Mouse (Mus musculus): Measurements from ENCODE around the gene Cog2. TPM values are rescaled to one million over a fixed set of nuclear protein-coding genes. Genes with fewer than 3 reads are reported as not detected.

The Cog2 gene
- polyA plus RNA-seq, 1 experiment from 2014 or later = 36.9 TPM

DNA sequence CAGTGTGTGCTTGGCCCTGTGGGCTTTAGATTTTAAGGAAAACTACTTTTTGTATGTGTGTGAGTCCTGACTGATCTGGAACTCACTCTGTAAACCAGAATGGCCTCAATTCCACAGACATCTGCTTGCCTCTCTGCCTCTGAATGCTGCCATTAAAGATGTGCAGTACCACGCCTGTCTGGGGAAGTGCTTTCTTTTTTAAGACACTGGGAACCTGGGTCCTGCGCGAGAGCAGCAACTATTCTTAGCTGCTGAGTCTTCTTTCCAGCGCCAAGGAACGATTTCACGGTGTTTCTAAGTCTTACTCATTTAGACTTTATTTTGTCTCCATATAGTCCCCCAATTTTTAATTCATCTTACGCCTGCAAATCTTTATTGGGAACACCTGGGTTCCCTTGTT lies 26.2 kb downstream of the Cog2 start:
- no peak overlapping the region for H3K4me2 ChIP-seq (replicated peaks; ENCODE audit: low read depth, low read length)
- H3K27me3 ChIP-seq (ENCODE audit: control insufficient read depth, insufficient read depth, low read length) = no peaks in the 10 kb centered on the region
- no peak overlapping the region for H3K27ac ChIP-seq (ENCODE audit: low read length)
- peaks cover 72% of the 10 kb centered on the region for H3K36me3 ChIP-seq (ENCODE audit: control insufficient read depth, insufficient read depth, low read length)
- no peak for ATAC-seq (ENCODE audit: insufficient number of reproducible peaks, insufficient read depth, low FRiP score, low read depth)
- WGBS = 93% methylated on average over 7 of the region's 7 CpGs
- no peak overlapping the region for H3K4me3 ChIP-seq (ENCODE audit: low read depth, low read length)
- H3K9ac ChIP-seq (replicated peaks; ENCODE audit: low read depth, low read length) = no peak overlapping the region
- H3K9me3 ChIP-seq (ENCODE audit: control insufficient read depth, low read depth, low read length) = no peaks in the 10 kb centered on the region
- no peaks in the 10 kb centered on the region for H3K4me1 ChIP-seq (ENCODE audit: control insufficient read depth, insufficient read depth, low read length)

DNA sequence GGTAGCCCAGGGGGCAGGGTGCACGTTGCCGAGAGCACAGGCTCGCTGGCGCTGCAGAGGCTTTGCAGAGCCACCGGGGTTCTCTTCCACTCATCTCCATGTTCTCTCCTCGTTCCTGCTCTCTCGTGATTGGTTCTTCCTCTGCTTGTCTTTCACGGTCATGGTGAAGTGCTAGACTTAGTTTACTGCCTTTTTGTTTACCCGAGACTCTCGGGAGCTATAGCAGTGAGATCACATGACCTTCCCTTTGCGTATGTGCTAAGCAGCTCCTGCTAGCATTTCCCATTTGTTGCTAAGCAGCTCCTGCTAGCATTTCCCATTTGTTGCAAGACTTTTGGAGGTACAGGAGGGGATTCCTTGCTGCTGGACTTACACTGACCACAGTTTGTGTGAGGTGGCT lies 26.7 kb downstream of the Cog2 start:
- peaks cover 67% of the 10 kb centered on the region for H3K36me3 ChIP-seq (ENCODE audit: control insufficient read depth, insufficient read depth, low read length)
- H3K4me3 ChIP-seq (ENCODE audit: low read depth, low read length) = no peak overlapping the region
- H3K9ac ChIP-seq (replicated peaks; ENCODE audit: low read depth, low read length) = no peak overlapping the region
- no peaks in the 10 kb centered on the region for H3K9me3 ChIP-seq (ENCODE audit: control insufficient read depth, low read depth, low read length)
- H3K27ac ChIP-seq (ENCODE audit: low read length) = no peak overlapping the region
- H3K4me1 ChIP-seq (ENCODE audit: control insufficient read depth, insufficient read depth, low read length) = no peaks in the 10 kb centered on the region
- no peak for ATAC-seq (ENCODE audit: insufficient number of reproducible peaks, insufficient read depth, low FRiP score, low read depth)
- 62% methylated on average over 11 of the region's 11 CpGs for WGBS
- no peak overlapping the region for H3K4me2 ChIP-seq (replicated peaks; ENCODE audit: low read depth, low read length)
- no peaks in the 10 kb centered on the region for H3K27me3 ChIP-seq (ENCODE audit: control insufficient read depth, insufficient read depth, low read length)

DNA sequence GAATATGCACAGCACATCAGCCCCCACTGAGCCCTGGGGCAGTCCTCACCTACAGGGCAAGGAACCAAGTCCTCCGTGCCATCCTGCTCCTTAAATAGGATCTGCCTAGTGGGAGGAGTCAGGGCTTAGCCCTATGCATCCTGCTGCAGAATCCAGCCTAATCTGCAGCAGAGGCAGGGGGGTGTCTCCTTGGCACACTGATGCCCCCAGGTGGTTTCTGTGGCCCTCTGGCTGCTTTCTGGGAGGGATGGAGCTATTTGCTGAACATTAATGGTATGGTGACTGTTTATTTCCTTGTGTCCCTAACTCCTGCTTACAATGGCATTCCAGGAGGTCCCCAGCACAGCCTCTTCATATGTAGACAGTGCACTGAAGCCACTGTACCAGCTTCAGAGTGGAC lies 27.6 kb downstream of the Cog2 start:
- WGBS = 67% methylated on average over 1 of the region's 1 CpGs
- no peak overlapping the region for H3K9ac ChIP-seq (replicated peaks; ENCODE audit: low read depth, low read length)
- H3K4me3 ChIP-seq (ENCODE audit: low read depth, low read length) = no peak overlapping the region
- H3K4me2 ChIP-seq (replicated peaks; ENCODE audit: low read depth, low read length) = no peak overlapping the region
- peaks cover 66% of the 10 kb centered on the region for H3K36me3 ChIP-seq (ENCODE audit: control insufficient read depth, insufficient read depth, low read length)
- no peaks in the 10 kb centered on the region for H3K4me1 ChIP-seq (ENCODE audit: control insufficient read depth, insufficient read depth, low read length)
- no peak for ATAC-seq (ENCODE audit: insufficient number of reproducible peaks, insufficient read depth, low FRiP score, low read depth)
- H3K9me3 ChIP-seq (ENCODE audit: control insufficient read depth, low read depth, low read length) = no peaks in the 10 kb centered on the region
- H3K27ac ChIP-seq (ENCODE audit: low read length) = no peak overlapping the region
- H3K27me3 ChIP-seq (ENCODE audit: control insufficient read depth, insufficient read depth, low read length) = no peaks in the 10 kb centered on the region

DNA sequence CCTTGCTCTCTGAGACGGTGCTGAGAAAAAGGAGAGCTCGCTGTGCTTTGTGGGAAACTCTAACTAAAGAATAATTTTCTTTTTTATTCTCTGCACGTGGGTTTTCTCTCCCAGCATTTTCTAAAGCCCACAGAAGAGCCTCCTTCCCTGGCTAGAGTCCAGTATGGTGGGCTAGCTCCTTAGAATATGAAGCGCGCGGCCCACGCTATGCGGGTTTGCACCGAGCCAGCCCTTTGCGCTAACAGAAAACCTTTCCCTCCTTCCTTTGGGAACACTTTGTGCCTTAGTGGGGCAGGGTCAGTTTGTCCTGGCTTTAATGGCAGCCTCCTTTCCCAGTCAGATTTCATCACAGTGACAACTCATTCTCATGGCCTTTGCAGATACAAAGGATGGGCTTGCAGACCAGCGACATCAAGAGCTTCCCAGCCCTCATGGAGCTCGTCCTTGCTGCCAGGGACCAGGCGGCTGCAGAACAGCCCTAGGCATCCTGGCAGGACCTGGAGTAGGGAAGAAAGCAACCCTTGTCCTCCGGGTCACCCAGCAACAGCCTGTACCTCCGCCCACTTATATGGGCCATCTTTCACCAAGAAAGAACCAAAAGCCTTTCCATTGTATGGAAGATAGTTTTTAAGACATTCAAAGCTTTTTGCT lies 30.6 kb downstream of the Cog2 start:
- Histone ChIP-seq H3K9ac (replicated peaks; ENCODE audit: low read depth, low read length) (no peak overlapping the region), H3K27me3 (ENCODE audit: control insufficient read depth, insufficient read depth, low read length) (no peaks in the 10 kb centered on the region), H3K4me1 (ENCODE audit: control insufficient read depth, insufficient read depth, low read length) (no peaks in the 10 kb centered on the region), H3K9me3 (ENCODE audit: control insufficient read depth, low read depth, low read length) (no peaks in the 10 kb centered on the region), H3K36me3 (ENCODE audit: control insufficient read depth, insufficient read depth, low read length) (peaks cover 40% of the 10 kb centered on the region), H3K27ac (ENCODE audit: low read length) (no peak overlapping the region), H3K4me2 (replicated peaks; ENCODE audit: low read depth, low read length) (no peak overlapping the region), H3K4me3 (ENCODE audit: low read depth, low read length) (no peak overlapping the region)
- no peak for ATAC-seq (ENCODE audit: insufficient number of reproducible peaks, insufficient read depth, low FRiP score, low read depth)
- WGBS = 94% methylated on average over 15 of the region's 15 CpGs

DNA sequence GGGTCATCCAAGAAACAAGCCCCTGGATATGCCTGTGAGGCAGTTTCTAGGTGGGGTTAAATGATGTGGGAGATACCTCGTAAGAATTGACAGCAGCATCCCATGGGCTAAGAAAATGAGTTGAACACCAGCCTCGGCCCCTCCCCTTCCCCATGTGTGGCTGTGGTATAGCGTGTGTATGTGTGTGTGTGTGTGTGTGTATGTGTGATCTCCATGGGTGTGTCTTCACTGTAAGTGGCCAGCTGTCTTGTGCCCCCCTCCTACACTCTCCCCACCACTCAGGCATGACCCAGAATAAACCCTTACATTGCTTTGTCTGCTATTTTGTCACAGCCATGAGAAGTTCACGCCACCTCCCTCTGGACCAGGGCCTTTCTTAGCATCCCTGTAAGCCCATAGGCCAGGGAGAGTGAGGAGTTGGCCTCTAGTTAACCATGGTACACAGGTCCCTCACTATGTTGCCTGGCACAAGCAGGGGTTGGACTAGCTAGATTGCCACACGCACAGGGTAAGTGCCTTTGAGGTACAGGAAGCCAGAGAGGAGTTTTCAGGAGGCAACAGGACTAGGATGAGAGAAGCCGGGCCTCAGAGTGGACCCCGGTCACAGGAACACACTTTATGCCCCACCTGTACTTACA lies 34.7 kb downstream of the Cog2 start:
- Histone ChIP-seq H3K9ac (replicated peaks; ENCODE audit: low read depth, low read length) (no peak overlapping the region), H3K4me3 (ENCODE audit: low read depth, low read length) (no peak overlapping the region), H3K9me3 (ENCODE audit: control insufficient read depth, low read depth, low read length) (no peaks in the 10 kb centered on the region), H3K27me3 (ENCODE audit: control insufficient read depth, insufficient read depth, low read length) (no peaks in the 10 kb centered on the region), H3K4me2 (replicated peaks; ENCODE audit: low read depth, low read length) (no peak overlapping the region), H3K4me1 (ENCODE audit: control insufficient read depth, insufficient read depth, low read length) (no peaks in the 10 kb centered on the region), H3K27ac (ENCODE audit: low read length) (no peak overlapping the region), H3K36me3 (ENCODE audit: control insufficient read depth, insufficient read depth, low read length) (peaks cover 14% of the 10 kb centered on the region)
- 84% methylated on average over 7 of the region's 7 CpGs for WGBS
- no peak for ATAC-seq (ENCODE audit: insufficient number of reproducible peaks, insufficient read depth, low FRiP score, low read depth)

DNA sequence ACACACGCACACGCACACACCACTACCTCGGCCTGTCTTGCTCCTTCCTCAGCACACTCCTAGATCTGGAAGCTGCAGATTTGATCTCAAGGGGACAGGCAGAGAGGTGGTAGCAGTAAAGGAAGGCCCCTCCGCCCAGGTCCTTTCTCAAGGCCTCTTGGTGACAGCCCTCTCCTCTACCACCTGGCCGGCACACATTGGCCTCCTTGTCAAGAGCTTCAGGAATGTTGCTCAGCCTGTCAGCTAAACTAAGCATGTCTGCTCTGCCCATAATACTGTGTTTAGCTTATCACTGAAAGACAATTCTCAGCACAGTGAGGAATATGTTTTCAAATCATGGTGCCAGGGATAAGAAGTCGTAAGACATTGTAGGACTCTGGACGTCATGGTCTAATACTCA lies 35.6 kb downstream of the Cog2 start:
- Histone ChIP-seq H3K9me3 (ENCODE audit: control insufficient read depth, low read depth, low read length) (no peaks in the 10 kb centered on the region), H3K4me2 (replicated peaks; ENCODE audit: low read depth, low read length) (no peak overlapping the region), H3K4me3 (ENCODE audit: low read depth, low read length) (no peak overlapping the region), H3K27me3 (ENCODE audit: control insufficient read depth, insufficient read depth, low read length) (no peaks in the 10 kb centered on the region), H3K9ac (replicated peaks; ENCODE audit: low read depth, low read length) (no peak overlapping the region), H3K36me3 (ENCODE audit: control insufficient read depth, insufficient read depth, low read length) (peaks cover 6% of the 10 kb centered on the region), H3K27ac (ENCODE audit: low read length) (no peak overlapping the region), H3K4me1 (ENCODE audit: control insufficient read depth, insufficient read depth, low read length) (no peaks in the 10 kb centered on the region)
- 81% methylated on average over 7 of the region's 7 CpGs for WGBS
- no peak for ATAC-seq (ENCODE audit: insufficient number of reproducible peaks, insufficient read depth, low FRiP score, low read depth)

DNA sequence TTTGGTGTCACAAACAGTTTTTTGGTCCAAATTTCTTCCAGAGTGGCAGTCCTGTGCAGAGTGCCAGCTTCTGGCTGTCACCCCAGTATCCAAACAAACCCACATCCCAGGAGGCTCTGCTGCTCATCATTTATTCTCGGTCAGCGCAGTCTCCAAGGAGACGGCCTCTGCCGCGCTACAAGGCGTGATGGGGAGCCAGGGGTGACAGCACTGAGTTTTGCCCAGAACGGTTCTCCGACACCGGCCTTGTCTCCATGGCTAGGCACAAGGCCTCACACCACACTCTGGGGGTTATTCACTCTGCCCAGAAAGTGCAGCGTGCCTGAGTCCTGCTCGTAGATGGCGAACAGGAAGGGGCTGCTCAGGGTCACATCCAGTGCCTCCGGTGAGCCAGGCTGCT lies 36.1 kb downstream of the Cog2 start:
- no peak overlapping the region for H3K27ac ChIP-seq (ENCODE audit: low read length)
- no peak for ATAC-seq (ENCODE audit: insufficient number of reproducible peaks, insufficient read depth, low FRiP score, low read depth)

DNA sequence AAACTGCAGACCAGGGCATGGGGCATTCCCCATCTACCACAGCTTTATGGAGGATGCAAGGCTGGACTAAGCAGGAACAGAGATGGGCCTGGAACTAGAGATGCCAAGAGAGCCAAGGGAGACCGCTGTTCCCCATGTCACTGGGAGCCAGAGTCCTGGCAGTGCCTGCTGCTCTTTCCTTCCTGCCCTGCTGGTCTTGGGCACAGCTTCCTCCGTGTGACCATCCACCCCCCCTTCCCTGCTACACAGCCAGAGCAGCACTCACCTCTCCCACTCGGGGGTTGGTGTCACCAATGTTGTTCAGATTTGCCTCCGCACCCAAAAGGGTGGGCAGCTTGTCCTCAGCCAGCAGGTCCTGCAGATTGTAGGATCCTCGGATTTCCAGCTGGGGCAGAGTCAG lies 36.9 kb downstream of the Cog2 start:
- Histone ChIP-seq H3K4me2 (replicated peaks; ENCODE audit: low read depth, low read length) (no peak overlapping the region), H3K4me1 (ENCODE audit: control insufficient read depth, insufficient read depth, low read length) (no peaks in the 10 kb centered on the region)

More for the DNA sequence above, 36.1 kb downstream of the Cog2 start:
- Histone ChIP-seq H3K27me3 (ENCODE audit: control insufficient read depth, insufficient read depth, low read length) (no peaks in the 10 kb centered on the region), H3K9ac (replicated peaks; ENCODE audit: low read depth, low read length) (no peak overlapping the region), H3K4me1 (ENCODE audit: control insufficient read depth, insufficient read depth, low read length) (no peaks in the 10 kb centered on the region), H3K36me3 (ENCODE audit: control insufficient read depth, insufficient read depth, low read length) (peaks cover 3% of the 10 kb centered on the region), H3K4me3 (ENCODE audit: low read depth, low read length) (no peak overlapping the region), H3K9me3 (ENCODE audit: control insufficient read depth, low read depth, low read length) (no peaks in the 10 kb centered on the region), H3K4me2 (replicated peaks; ENCODE audit: low read depth, low read length) (no peak overlapping the region)
- 81% methylated on average over 13 of the region's 13 CpGs for WGBS

DNA sequence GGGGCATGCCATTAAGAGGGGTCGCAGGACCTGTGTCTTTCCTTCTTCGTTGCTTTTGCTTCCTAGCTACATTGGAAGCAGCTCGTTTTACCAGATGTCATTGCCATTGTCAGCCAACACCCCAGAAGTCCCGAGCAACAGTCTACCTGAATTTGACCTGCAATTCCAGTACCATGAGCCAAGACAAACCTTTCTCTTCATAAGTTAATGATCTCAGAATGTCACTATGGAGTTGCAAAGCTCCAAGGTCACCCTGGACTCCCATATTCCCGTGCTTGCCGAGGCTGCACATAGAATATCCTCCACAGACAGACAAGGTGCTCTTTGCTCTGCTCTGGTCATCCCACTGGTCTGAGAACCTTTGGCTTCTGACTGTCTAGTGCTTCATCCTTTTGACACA lies 46.6 kb downstream of the Cog2 start:
- Histone ChIP-seq H3K4me1 (ENCODE audit: control insufficient read depth, insufficient read depth, low read length) (0 out of 2 replicates have a peak, but pooled peaks cover 2% of the 10 kb centered on the region), H3K36me3 (ENCODE audit: control insufficient read depth, insufficient read depth, low read length) (no peaks in the 10 kb centered on the region), H3K4me2 (replicated peaks; ENCODE audit: low read depth, low read length) (no peak overlapping the region), H3K9me3 (ENCODE audit: control insufficient read depth, low read depth, low read length) (no peaks in the 10 kb centered on the region), H3K27me3 (ENCODE audit: control insufficient read depth, insufficient read depth, low read length) (no peaks in the 10 kb centered on the region), H3K27ac (ENCODE audit: low read length) (no peak overlapping the region), H3K4me3 (ENCODE audit: low read depth, low read length) (no peak overlapping the region), H3K9ac (replicated peaks; ENCODE audit: low read depth, low read length) (no peak overlapping the region)
- WGBS = 81% methylated on average over 6 of the region's 6 CpGs
- no peak for ATAC-seq (ENCODE audit: insufficient number of reproducible peaks, insufficient read depth, low FRiP score, low read depth)

More for the DNA sequence above, 36.9 kb downstream of the Cog2 start:
- no peak overlapping the region for H3K27ac ChIP-seq (ENCODE audit: low read length)
- ATAC-seq (ENCODE audit: insufficient number of reproducible peaks, insufficient read depth, low FRiP score, low read depth) = no peak
- no peaks in the 10 kb centered on the region for H3K9me3 ChIP-seq (ENCODE audit: control insufficient read depth, low read depth, low read length)
- 66% methylated on average over 5 of the region's 5 CpGs for WGBS
- peaks cover 3% of the 10 kb centered on the region for H3K36me3 ChIP-seq (ENCODE audit: control insufficient read depth, insufficient read depth, low read length)
- H3K4me3 ChIP-seq (ENCODE audit: low read depth, low read length) = no peak overlapping the region
- no peak overlapping the region for H3K9ac ChIP-seq (replicated peaks; ENCODE audit: low read depth, low read length)
- H3K27me3 ChIP-seq (ENCODE audit: control insufficient read depth, insufficient read depth, low read length) = no peaks in the 10 kb centered on the region
